Mouse (Mus musculus): ENCODE results near the gene Pde4d. TPM values are rescaled to one million over a fixed set of nuclear protein-coding genes. Genes with fewer than 3 reads are reported as not detected.

Gene Pde4d
- total and polyA plus RNA-seq, 3 experiments = 18.5 to 18.8 TPM; not detected in 1

GRCm38 (mm10) chr13:109829444-109829843 is 1379.7 kb downstream of the Pde4d start:
- Histone ChIP-seq H3K4me3 (ENCODE audit: control insufficient read depth in 1 of 2, insufficient read depth in 1 of 2, low read depth in 2 of 2, low read length in 2 of 2) (no peak overlapping the region), H3K27ac (ENCODE audit: control insufficient read depth, low read depth, low read length) (no peak overlapping the region; the same call in 1 of the 2 replicates), H3K36me3 (ENCODE audit: control insufficient read depth in 1 of 2, insufficient read depth in 2 of 2, low read length in 2 of 2) (peaks cover 0 to 6% of the 10 kb centered on the region in 2 experiments; a peak in 1 of 4 replicates), H3K9ac (ENCODE audit: control insufficient read depth, low read depth, low read length, poor library complexity, severe bottlenecking) (no peak overlapping the region), H3K79me2 (ENCODE audit: control insufficient read depth, insufficient read depth, low read length, poor library complexity) (peaks cover 4% of the 10 kb centered on the region; the same call in 1 of the 2 replicates), H3K9me3 (replicated peaks; ENCODE audit: insufficient read depth, low read length) (no peaks in the 10 kb centered on the region), H3K4me1 (ENCODE audit: control insufficient read depth in 1 of 2, insufficient read depth in 2 of 2, low read length in 2 of 2) (no peaks in the 10 kb centered on the region), H3K27me3 (ENCODE audit: control insufficient read depth in 1 of 2, insufficient read depth in 2 of 2, low read length in 2 of 2) (no peaks in the 10 kb centered on the region)
- TF ChIP-seq TAL1 (IDR thresholded peaks at IDR 0.05; ENCODE audit: low read length) (no peak), ZNF384 (IDR thresholded peaks at IDR 0.05; ENCODE audit: low read depth, low read length) (no peak), USF1 (IDR thresholded peaks at IDR 0.05; ENCODE audit: low read depth, low read length) (no peak), MAZ (IDR thresholded peaks at IDR 0.05; ENCODE audit: low read depth, low read length) (no peak), HCFC1 (IDR thresholded peaks at IDR 0.05; ENCODE audit: low read depth, low read length) (no peak)
- DNase-seq (ENCODE audit: low read depth, low spot score) = no peak

GRCm38 (mm10) chr13:109834935-109835334 is 1385.2 kb downstream of the Pde4d start:
- no peak overlapping the region for H3K4me3 ChIP-seq (ENCODE audit: control insufficient read depth in 1 of 2, insufficient read depth in 1 of 2, low read depth in 2 of 2, low read length in 2 of 2)
- no peaks in the 10 kb centered on the region for H3K9me3 ChIP-seq (replicated peaks; ENCODE audit: insufficient read depth, low read length)
- no peak overlapping the region for H3K9ac ChIP-seq (ENCODE audit: control insufficient read depth, low read depth, low read length, poor library complexity, severe bottlenecking)
- no peaks in the 10 kb centered on the region for H3K27me3 ChIP-seq (ENCODE audit: control insufficient read depth in 1 of 2, insufficient read depth in 2 of 2, low read length in 2 of 2)
- no peak for DNase-seq (ENCODE audit: low read depth, low spot score)
- H3K4me1 ChIP-seq (ENCODE audit: control insufficient read depth in 1 of 2, insufficient read depth in 2 of 2, low read length in 2 of 2) = peaks cover 0 to 3% of the 10 kb centered on the region in 2 experiments; a peak in 2 of 4 replicates
- H3K79me2 ChIP-seq (ENCODE audit: control insufficient read depth, insufficient read depth, low read length, poor library complexity) = peaks cover 9% of the 10 kb centered on the region; the same call in 1 of the 2 replicates
- TF ChIP-seq UBTF (IDR thresholded peaks at IDR 0.05; ENCODE audit: borderline replicate concordance, insufficient read depth, low read depth, low read length) = no peak
- TF ChIP-seq GATA1 (IDR thresholded peaks at IDR 0.05; ENCODE audit: low read depth, low read length) = peak; percentile 83
- no peak for TF ChIP-seq GABPA (IDR thresholded peaks at IDR 0.05; ENCODE audit: low read depth, low read length)
- TF ChIP-seq TCF12 (IDR thresholded peaks at IDR 0.05; ENCODE audit: low read depth, low read length) = peak; percentile 22; the same call in 1 of the 2 replicates
- TF ChIP-seq EP300 (IDR thresholded peaks at IDR 0.05; ENCODE audit: low read depth in 1 of 2, low read length in 2 of 2) = 0 out of 4 replicates have a peak, but pooled peaks of 1 of the 2 experiments have one; percentile 25
- H3K27ac ChIP-seq (ENCODE audit: control insufficient read depth, low read depth, low read length) = no peak overlapping the region
- peaks cover 0 to 10% of the 10 kb centered on the region in 2 experiments; a peak in 2 of 4 replicates for H3K36me3 ChIP-seq (ENCODE audit: control insufficient read depth in 1 of 2, insufficient read depth in 2 of 2, low read length in 2 of 2)

- H3K4me1 ChIP-seq (ENCODE audit: control insufficient read depth in 1 of 2, insufficient read depth in 2 of 2, low read length in 2 of 2) = peaks cover 0 to 3% of the 10 kb centered on the region in 2 experiments; a peak in 2 of 4 replicates
- H3K79me2 ChIP-seq (ENCODE audit: control insufficient read depth, insufficient read depth, low read length, poor library complexity) = peaks cover 9% of the 10 kb centered on the region; the same call in 1 of the 2 replicates
- no peaks in the 10 kb centered on the region for H3K27me3 ChIP-seq (ENCODE audit: control insufficient read depth in 1 of 2, insufficient read depth in 2 of 2, low read length in 2 of 2)
- no peak for DNase-seq (ENCODE audit: low read depth, low spot score)
- TF ChIP-seq ZNF384 (IDR thresholded peaks at IDR 0.05; ENCODE audit: low read depth, low read length) (no peak), E2F4 (IDR thresholded peaks at IDR 0.05; ENCODE audit: borderline replicate concordance, low read depth, low read length) (no peak), MYB (IDR thresholded peaks at IDR 0.05; ENCODE audit: low read depth, low read length) (no peak), USF2 (IDR thresholded peaks at IDR 0.05; ENCODE audit: borderline replicate concordance in 1 of 2, insufficient read depth in 1 of 2, low read depth in 1 of 2, low read length in 2 of 2) (no peak), NELFE (IDR thresholded peaks at IDR 0.05; ENCODE audit: low read depth, low read length) (no peak), JUND (IDR thresholded peaks at IDR 0.05; ENCODE audit: low read depth, low read length) (no peak), RAD21 (IDR thresholded peaks at IDR 0.05; ENCODE audit: low read depth, low read length) (no peak), SMC3 (IDR thresholded peaks at IDR 0.05; ENCODE audit: low read depth, low read length) (no peak), CHD1 (IDR thresholded peaks at IDR 0.05; ENCODE audit: low read depth, low read length) (no peak)
- H3K4me3 ChIP-seq (ENCODE audit: control insufficient read depth in 1 of 2, insufficient read depth in 1 of 2, low read depth in 2 of 2, low read length in 2 of 2) = no peak overlapping the region
- peaks cover 0 to 8% of the 10 kb centered on the region in 2 experiments; a peak in 2 of 4 replicates for H3K36me3 ChIP-seq (ENCODE audit: control insufficient read depth in 1 of 2, insufficient read depth in 2 of 2, low read length in 2 of 2)
- H3K9ac ChIP-seq (ENCODE audit: control insufficient read depth, low read depth, low read length, poor library complexity, severe bottlenecking) = no peak overlapping the region
- no peaks in the 10 kb centered on the region for H3K9me3 ChIP-seq (replicated peaks; ENCODE audit: insufficient read depth, low read length)
- no peak overlapping the region for H3K27ac ChIP-seq (ENCODE audit: control insufficient read depth, low read depth, low read length)
Observed at GRCm38 (mm10) chr13:109837453-109837852, 1387.7 kb downstream of the Pde4d start.

Data from MEL (cell line).